Mouse (Mus musculus) CH12.LX (cell line): ENCODE results near the gene Txnrd1. TPM values are rescaled to one million over a fixed set of nuclear protein-coding genes. Genes with fewer than 3 reads are reported as not detected.

Source experiments
- DNase-seq: peaks from one replicate; pipeline ENCODE4 v3.0.0-alpha.2; 2013; ENCODE audit errors: extremely low read depth
- H3K27ac ChIP-seq: 2 replicates; pipeline ENCODE4 v1.5.1; 2012; ENCODE audit warnings: low read depth, mild to moderate bottlenecking, control low read depth, moderate library complexity; ENCODE audit not compliant: insufficient read depth
- H3K27me3 ChIP-seq: replicated peaks from 2 replicates; pipeline ENCODE3; 2012; ENCODE audit warnings: inconsistent platforms
- H3K36me3 ChIP-seq, 2 experiments: replicated peaks in 1 of 2; 2 replicates each; pipeline versions ENCODE3 to v1.6.1; 2012; ENCODE audit warnings: inconsistent platforms in 1 of 2, low read length in 1 of 2, mild to moderate bottlenecking in 1 of 2, mixed read lengths in 1 of 2, moderate library complexity in 1 of 2; ENCODE audit not compliant: control insufficient read depth in 1 of 2, insufficient read depth in 1 of 2
- H3K4me1 ChIP-seq, 2 experiments: 2 replicates each; pipeline ENCODE4 v1.6.1; 2012; ENCODE audit warnings: inconsistent platforms in 1 of 2, moderate library complexity in 1 of 2; ENCODE audit not compliant: insufficient read depth in 2 of 2, control insufficient read depth in 1 of 2
- H3K4me2 ChIP-seq: 2 replicates; pipeline ENCODE4 v1.6.1; 2012; ENCODE audit warnings: low read depth, mild to moderate bottlenecking, control low read depth; ENCODE audit not compliant: poor library complexity, insufficient read depth, severe bottlenecking
- H3K4me3 ChIP-seq, 3 experiments: fragments of 150-350 bp in 1 of 3; sonication (generic) in 1 of 3; replicated peaks in 1 of 3; 2 replicates each; pipeline versions ENCODE3 to v1.5.1; 2011 to 2012; ENCODE audit warnings: low read depth in 2 of 3, low read length in 2 of 3, mild to moderate bottlenecking in 2 of 3, moderate library complexity in 2 of 3, control low read depth in 1 of 3, improper control_type of control experiment in 1 of 3, inconsistent platforms in 1 of 3, mixed read lengths in 1 of 3; ENCODE audit not compliant: poor library complexity in 1 of 3
- H3K79me2 ChIP-seq: replicated peaks from 2 replicates; pipeline ENCODE4 v1.6.1; 2012; ENCODE audit warnings: mild to moderate bottlenecking, moderate library complexity; ENCODE audit not compliant: control insufficient read depth, poor library complexity, insufficient read depth, severe bottlenecking; ENCODE audit errors: extremely low read depth
- H3K9ac ChIP-seq: 2 replicates; pipeline ENCODE4 v1.6.1; 2012; ENCODE audit warnings: low read depth, mild to moderate bottlenecking, control low read depth, moderate library complexity; ENCODE audit not compliant: insufficient read depth
- H3K9me3 ChIP-seq: replicated peaks from 2 replicates; pipeline ENCODE3; 2012; ENCODE audit warnings: low read length, inconsistent platforms, mixed read lengths
- CHD1 ChIP-seq: IDR thresholded peaks from 2 replicates; pipeline ENCODE4 v1.6.1; 2012; ENCODE audit warnings: low read depth, low read length, improper control_type of control experiment, inconsistent platforms
- CHD2 ChIP-seq: IDR thresholded peaks from 2 replicates; pipeline ENCODE4 v1.6.1; 2011; ENCODE audit warnings: low read length, improper control_type of control experiment
- ETS1 ChIP-seq: conservative IDR thresholded peaks from 2 replicates; pipeline ENCODE4 v1.6.1; 2012; ENCODE audit warnings: low read depth, mild to moderate bottlenecking, inconsistent platforms, low read length, improper control_type of control experiment, moderate library complexity
- HCFC1 ChIP-seq: IDR thresholded peaks from 2 replicates; pipeline ENCODE4 v1.6.1; 2012; ENCODE audit warnings: low read depth, mild to moderate bottlenecking, inconsistent platforms, low read length, improper control_type of control experiment
- IRF4 ChIP-seq: IDR thresholded peaks from 2 replicates; pipeline ENCODE4 v1.6.1; 2014; ENCODE audit warnings: low read depth, mild to moderate bottlenecking, inconsistent platforms, low read length, improper control_type of control experiment
- JUN ChIP-seq: IDR thresholded peaks from 2 replicates; pipeline ENCODE4 v1.6.1; 2011; ENCODE audit warnings: low read depth, mild to moderate bottlenecking, low read length, improper control_type of control experiment, moderate library complexity; ENCODE audit not compliant: insufficient read depth
- JUND ChIP-seq: conservative IDR thresholded peaks from 2 replicates; pipeline ENCODE4 v1.6.1; 2011; ENCODE audit warnings: low read depth, low read length, improper control_type of control experiment
- KAT2A ChIP-seq: IDR thresholded peaks from 2 replicates; pipeline ENCODE4 v1.6.1; 2012; ENCODE audit warnings: low read length, improper control_type of control experiment, inconsistent platforms; ENCODE audit not compliant: insufficient replicate concordance
- MEF2A ChIP-seq: IDR thresholded peaks from 2 replicates; pipeline ENCODE4 v1.6.1; 2014; ENCODE audit warnings: low read depth, mild to moderate bottlenecking, inconsistent platforms, low read length, improper control_type of control experiment, borderline replicate concordance
- MXI1 ChIP-seq: IDR thresholded peaks from 2 replicates; pipeline ENCODE4 v1.6.1; 2011; ENCODE audit warnings: mild to moderate bottlenecking, low read depth, low read length, improper control_type of control experiment
- NELFE ChIP-seq: IDR thresholded peaks from 2 replicates; pipeline ENCODE4 v1.6.1; 2011; ENCODE audit warnings: low read depth, low read length, improper control_type of control experiment
- NRF1 ChIP-seq: IDR thresholded peaks from 2 replicates; pipeline ENCODE4 v1.6.1; 2014; ENCODE audit warnings: low read depth, mild to moderate bottlenecking, inconsistent platforms, low read length, improper control_type of control experiment, moderate library complexity
- POLR2A ChIP-seq: IDR thresholded peaks from 2 replicates; pipeline ENCODE4 v1.6.1; 2011; ENCODE audit warnings: low read depth, mild to moderate bottlenecking, improper control_type of control experiment, low read length
- RAD21 ChIP-seq: IDR thresholded peaks from 2 replicates; pipeline ENCODE4 v1.6.1; 2011; ENCODE audit warnings: low read depth, mild to moderate bottlenecking, low read length, improper control_type of control experiment, moderate library complexity
- RCOR1 ChIP-seq: conservative IDR thresholded peaks from 2 replicates; pipeline ENCODE4 v1.6.1; 2012; ENCODE audit warnings: low read depth, mild to moderate bottlenecking, inconsistent platforms, low read length, improper control_type of control experiment
- SMC3 ChIP-seq: IDR thresholded peaks from 2 replicates; pipeline ENCODE4 v1.6.1; 2011; ENCODE audit warnings: low read depth, low read length, improper control_type of control experiment
- TBP ChIP-seq: conservative IDR thresholded peaks from 2 replicates; pipeline ENCODE4 v1.6.1; 2011; ENCODE audit warnings: low read depth, low read length, improper control_type of control experiment
- UBTF ChIP-seq: IDR thresholded peaks from 2 replicates; pipeline ENCODE4 v1.6.1; 2012; ENCODE audit warnings: low read depth, mild to moderate bottlenecking, inconsistent platforms, low read length, improper control_type of control experiment, moderate library complexity
- USF2 ChIP-seq: conservative IDR thresholded peaks from 2 replicates; pipeline ENCODE4 v1.6.1; 2011; ENCODE audit warnings: low read depth, low read length, improper control_type of control experiment
- ZKSCAN1 ChIP-seq: IDR thresholded peaks from 2 replicates; pipeline ENCODE4 v1.6.1; 2012; ENCODE audit warnings: low read depth, inconsistent platforms, low read length, improper control_type of control experiment, borderline replicate concordance
- ZNF384 ChIP-seq: IDR thresholded peaks from 2 replicates; pipeline ENCODE4 v1.6.1; 2012; ENCODE audit warnings: low read depth, low read length, improper control_type of control experiment, inconsistent platforms
- dilution Hi-C: fragments of 300-500 bp; cut with MboI; formaldehyde crosslinking; loops from 2 replicates; pipeline ENCODE4 v1.14.3; 2020; ENCODE audit warnings: low sequenced_read_pairs; ENCODE audit not compliant: extremely low pct_unique_long_range_greater_than_20kb, extremely low pct_ligation_motif_present
- in situ Hi-C: fragments of 300-500 bp; cut with MboI; formaldehyde crosslinking; loops from 3 replicates; pipeline ENCODE4 v1.14.3; 2019; ENCODE audit warnings: low sequenced_read_pairs, low pct_ligation_motif_present, low pct_unique_long_range_greater_than_20kb, mixed read lengths
- polyA plus RNA-seq: library from polyadenylated mRNA; unstranded; fragments of >175 nt; gene quantifications from 2 replicates; pipeline ENCODE4 v1.2.1, GENCODE M21; 2012; ENCODE audit warnings: low read depth; ENCODE audit not compliant: insufficient read length
- total RNA-seq, 2 experiments: library from RNA; depleted of rRNA; stranded (reverse); fragments of 300-350 nt in 1 of 2; fragments of >200 nt in 1 of 2; gene quantifications; 2 replicates each; pipeline ENCODE4 v1.2.3; 2012 to 2014

The Txnrd1 gene
- total RNA-seq (2012; rRNA removed) = 92.1 and 106 TPM in 2 replicates
- total RNA-seq (2014; rRNA removed) = 133 and 147 TPM in 2 replicates
- 254 and 256 TPM in 2 replicates for polyA plus RNA-seq

GRCm38 (mm10) chr10:82833926-82834325 lies at the start of gene Txnrd1:
Gene Txnrd1, plus strand, starts transcription at chr10:82833951.
- DNase-seq = no peak
- no peaks in the 10 kb centered on the region for H3K36me3 ChIP-seq
- no peak within 1 kb of the TSS for H3K4me3 ChIP-seq
- H3K4me2 ChIP-seq = no peak within 1 kb of the TSS
- no peak within 1 kb of the TSS for H3K27ac ChIP-seq
- no peaks in the 10 kb centered on the region for H3K27me3 ChIP-seq
- no peak for TF ChIP-seq CHD2
- TF ChIP-seq SMC3 = no peak
- TF ChIP-seq HCFC1 = no peak
- no peak for TF ChIP-seq ETS1
- peaks cover 13 to 26% of the 10 kb centered on the region in 2 experiments for H3K4me1 ChIP-seq
- no peaks in the 10 kb centered on the region for H3K9me3 ChIP-seq
- no peak within 1 kb of the TSS for H3K9ac ChIP-seq
- in situ Hi-C loops = no loop called here
- no peaks in the 10 kb centered on the region for H3K79me2 ChIP-seq
- dilution Hi-C loops = no loop called here

DNA sequence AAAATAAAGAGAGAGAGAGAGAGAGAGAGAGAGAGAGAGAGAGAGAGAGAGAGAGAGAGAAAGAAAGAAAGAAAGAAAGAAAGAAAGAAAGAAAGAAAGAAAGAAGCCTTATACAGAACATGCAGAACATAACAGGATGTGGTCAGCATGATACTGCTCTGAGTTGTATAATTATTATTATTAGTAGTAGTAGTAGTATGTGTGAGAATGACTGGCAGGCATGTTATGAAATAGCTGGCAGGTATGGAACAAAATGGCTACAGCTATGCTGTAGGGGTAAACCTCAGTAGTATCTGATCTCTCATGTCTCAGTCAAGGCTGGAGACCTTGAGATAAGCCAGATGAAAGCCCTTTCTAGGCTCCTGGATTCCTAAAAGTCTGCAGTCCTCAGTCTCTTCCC lies 44.6 kb upstream of the Txnrd1 start:
- Histone ChIP-seq H3K9ac (no peak overlapping the region), H3K4me3 (no peak overlapping the region), H3K4me2 (no peak overlapping the region), H3K27me3 (no peaks in the 10 kb centered on the region), H3K4me1 (no peaks in the 10 kb centered on the region), H3K36me3 (no peaks in the 10 kb centered on the region), H3K27ac (no peak overlapping the region), H3K79me2 (no peaks in the 10 kb centered on the region), H3K9me3 (peaks cover 4% of the 10 kb centered on the region)
- in situ Hi-C loops = loop anchor here (25.0 kb wide), 1 partner anchor 423 kb away; no protein-coding TSS in a partner anchor
- no peak for TF ChIP-seq USF2
- no peak for TF ChIP-seq UBTF
- no peak for DNase-seq
- dilution Hi-C loops = no loop called here

GRCm38 (mm10) chr10:82790504-82790903 lies 43.2 kb upstream of the Txnrd1 start:
- peaks cover 4% of the 10 kb centered on the region for H3K9me3 ChIP-seq
- H3K4me3 ChIP-seq = no peak overlapping the region
- DNase-seq = no peak
- no peak overlapping the region for H3K27ac ChIP-seq
- no peak overlapping the region for H3K9ac ChIP-seq
- no peak overlapping the region for H3K4me2 ChIP-seq
- dilution Hi-C loops (no loop called here), in situ Hi-C loops (loop anchor here (25.0 kb wide), 1 partner anchor 422 kb away; no protein-coding TSS in a partner anchor)
- no peaks in the 10 kb centered on the region for H3K36me3 ChIP-seq
- H3K4me1 ChIP-seq = peaks cover 4 to 8% of the 10 kb centered on the region in 2 experiments; a peak in 3 of 4 replicates
- H3K79me2 ChIP-seq = no peaks in the 10 kb centered on the region
- TF ChIP-seq ZKSCAN1 (no peak), JUND (no peak), ZNF384 (no peak), NELFE (no peak), NRF1 (no peak), RCOR1 (no peak), CHD1 (no peak), MEF2A (no peak), IRF4 (no peak), TBP (no peak), MXI1 (no peak), KAT2A (no peak), JUN (no peak), POLR2A (no peak), RAD21 (no peak)
- H3K27me3 ChIP-seq = no peaks in the 10 kb centered on the region
